Mouse (Mus musculus): ENCODE measurements around the gene Lgals12.

DNA sequence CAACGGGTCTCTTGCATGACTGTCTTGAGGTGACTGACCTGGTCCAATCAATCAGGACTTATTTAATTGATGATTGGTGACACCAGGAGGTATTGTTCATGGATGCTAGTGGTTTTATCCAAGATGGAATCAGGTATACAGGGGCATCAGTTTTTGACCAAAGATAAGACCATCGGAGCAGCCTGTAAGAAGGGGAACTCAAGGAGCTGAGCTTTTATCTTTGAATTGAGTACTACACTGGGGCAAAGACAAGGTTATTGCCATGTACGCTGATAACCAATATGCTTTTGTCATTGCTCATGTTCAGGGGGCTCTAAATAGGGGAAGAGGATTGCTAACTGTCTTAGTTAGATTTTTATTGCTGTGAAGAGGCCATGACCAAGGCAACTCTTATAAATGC lies 58.1 kb downstream of the Lgals12 start:
- no peak for TF ChIP-seq CTCF (IDR thresholded peaks at IDR 0.05; ENCODE audit: low read depth)
- TF ChIP-seq EP300 (IDR thresholded peaks at IDR 0.05; ENCODE audit: low read depth) = no peak
